ENCODE assay signal across 10 mouse cellular contexts in genomic region chr10:61134041-61134440, GRCm38 (mm10).
"Had no signal": no experiment of that assay in that cellular context is flagged by ENCODE, and none has a peak within 500 bp of the region (broad histone marks: within the 10 kb centered on the region; RNA-seq: fewer than 3 reads in every experiment).

No protein-coding gene starts in this region.

- ATAC-seq: liver, postnatal 0 days; midbrain, embryonic 15.5 days had no signal

- DNase-seq: kidney, postnatal 36 days; layer of hippocampus, adult 9-11 months; layer of hippocampus, postnatal 36 days; liver, embryonic 13.5 days; liver, postnatal 0 days; lung, postnatal 36 days; right cerebral cortex, postnatal 14 days; thymus, adult 2 months; thymus, postnatal 25 days had no signal
